Mouse (Mus musculus) NIH3T3 (cell line): ENCODE results near the gene Ppp2r5d.

Experiments
- DNase-seq: peaks from one replicate; pipeline ENCODE4 v3.0.0-alpha.2; 2012; ENCODE audit warnings: low read depth

Gene Ppp2r5d

DNA sequence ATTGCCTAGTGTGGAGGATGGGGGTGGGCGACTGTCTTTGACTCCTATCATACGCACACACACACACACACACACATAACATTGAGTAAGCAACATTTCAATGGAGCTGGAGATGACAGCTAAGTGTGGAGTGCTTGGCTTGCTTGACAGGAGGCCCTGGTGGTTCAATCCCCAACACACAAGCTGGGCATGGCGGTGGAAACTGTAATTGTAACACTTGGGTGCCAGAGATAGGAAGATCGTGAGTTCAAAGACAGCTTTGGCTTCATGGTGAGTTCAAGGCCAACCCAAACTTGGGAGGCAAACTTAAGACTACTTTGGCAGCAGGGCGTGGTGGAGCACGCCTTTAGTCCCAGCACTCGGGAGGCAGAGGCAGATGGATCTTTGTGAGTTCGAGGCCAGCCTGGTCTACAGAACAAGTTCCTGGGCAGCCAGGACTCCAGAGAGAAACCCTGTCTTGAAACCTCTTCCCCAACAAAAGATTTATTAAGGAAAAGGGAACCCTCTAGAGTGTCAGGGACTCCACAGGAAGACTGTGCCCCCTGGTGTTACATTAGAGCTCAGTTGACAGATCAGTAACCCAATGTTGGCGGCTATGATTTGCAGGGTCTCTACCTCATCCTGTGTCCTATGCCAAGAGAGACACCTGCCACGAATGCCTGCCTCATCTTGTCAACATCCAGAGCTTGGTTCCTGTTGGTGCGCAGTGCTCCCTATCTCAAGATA lies 10.0 kb upstream of the Ppp2r5d start:
- DNase-seq, result no peak

DNA sequence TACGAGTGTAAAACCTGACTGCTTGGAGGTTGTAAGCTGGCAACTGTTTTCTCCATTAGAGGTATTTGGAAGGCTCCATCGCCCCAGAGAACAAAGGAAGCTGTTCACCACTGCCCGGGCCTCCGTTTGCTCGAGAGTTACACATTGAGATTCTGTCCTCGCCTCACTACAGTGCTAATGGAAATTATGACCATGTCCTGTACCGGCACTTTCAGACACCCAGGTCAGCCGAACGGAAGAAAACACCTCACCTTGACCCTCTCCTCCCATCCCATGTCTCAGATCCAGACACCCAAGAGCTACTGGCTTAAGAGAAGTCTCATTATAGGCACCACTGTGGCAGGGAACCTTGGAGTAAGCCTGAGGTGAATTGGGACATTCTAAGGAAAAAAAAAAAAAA lies 8.9 kb upstream of the Ppp2r5d start:
- DNase-seq, result no peak

DNA sequence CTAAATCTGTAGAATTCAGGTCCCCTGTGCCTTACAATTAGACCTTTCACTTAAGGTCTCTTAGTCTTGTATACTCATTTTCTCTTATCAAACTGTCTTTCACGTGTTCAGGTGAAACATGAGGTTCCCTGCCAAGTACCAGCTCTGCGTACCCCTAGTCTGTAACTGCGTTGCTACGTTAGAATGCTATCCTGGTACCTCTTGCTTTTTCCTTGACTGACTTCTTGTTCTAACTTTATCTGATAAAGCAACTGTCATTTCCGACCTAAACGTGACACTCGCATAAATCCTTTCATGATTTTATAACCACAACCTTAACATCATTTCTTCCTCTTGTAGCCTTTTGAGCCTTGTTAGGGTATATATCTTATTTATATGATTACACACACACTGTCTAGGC lies 7.5 kb upstream of the Ppp2r5d start:
- DNase-seq, result no peak

DNA sequence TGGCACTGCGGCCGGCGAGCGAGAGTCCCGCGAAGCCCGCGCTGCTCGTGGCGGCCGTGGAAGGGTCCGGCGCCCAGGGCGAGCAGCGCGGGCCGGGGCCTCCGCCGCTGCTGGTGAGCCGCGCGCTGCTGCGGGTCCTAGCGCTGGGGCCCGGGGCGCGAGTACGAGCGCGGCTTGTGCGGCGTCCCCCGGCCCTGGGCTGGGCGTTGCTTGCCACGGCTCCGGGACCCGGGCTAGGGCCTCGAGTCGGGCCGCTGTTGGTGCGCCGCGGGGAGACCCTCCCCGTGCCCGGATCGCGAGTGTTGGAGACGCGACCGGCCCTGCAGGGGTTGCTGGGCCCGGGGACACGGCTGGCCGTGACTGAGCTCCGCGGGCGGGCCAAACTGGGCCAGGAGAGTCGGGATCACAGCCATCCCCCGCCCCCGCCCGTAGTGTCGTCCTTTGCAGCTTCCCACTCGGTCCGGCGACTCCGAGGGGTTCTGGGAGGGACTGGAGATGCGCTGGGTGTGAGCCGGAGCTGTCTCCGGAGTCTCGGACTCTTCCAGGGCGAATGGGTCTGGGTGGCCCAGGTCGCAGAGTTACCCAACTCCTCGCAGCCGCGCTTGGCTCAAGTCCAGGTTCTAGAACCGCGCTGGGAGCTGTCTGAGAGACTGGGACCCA lies 6.8 kb upstream of the Ppp2r5d start:
- DNase-seq, result peak; percentile 76

- peak; percentile 97 for DNase-seq
Observed at GRCm38 (mm10) chr17:46710959-46711597, 6.2 kb upstream of the Ppp2r5d start, which contains the start of gene Pex6. Gene Pex6, plus strand, starts transcription at chr17:46711463.

GRCm38 (mm10) chr17:46706375-46707089 lies 1.6 kb upstream of the Ppp2r5d start:
- DNase-seq, result no peak

DNA sequence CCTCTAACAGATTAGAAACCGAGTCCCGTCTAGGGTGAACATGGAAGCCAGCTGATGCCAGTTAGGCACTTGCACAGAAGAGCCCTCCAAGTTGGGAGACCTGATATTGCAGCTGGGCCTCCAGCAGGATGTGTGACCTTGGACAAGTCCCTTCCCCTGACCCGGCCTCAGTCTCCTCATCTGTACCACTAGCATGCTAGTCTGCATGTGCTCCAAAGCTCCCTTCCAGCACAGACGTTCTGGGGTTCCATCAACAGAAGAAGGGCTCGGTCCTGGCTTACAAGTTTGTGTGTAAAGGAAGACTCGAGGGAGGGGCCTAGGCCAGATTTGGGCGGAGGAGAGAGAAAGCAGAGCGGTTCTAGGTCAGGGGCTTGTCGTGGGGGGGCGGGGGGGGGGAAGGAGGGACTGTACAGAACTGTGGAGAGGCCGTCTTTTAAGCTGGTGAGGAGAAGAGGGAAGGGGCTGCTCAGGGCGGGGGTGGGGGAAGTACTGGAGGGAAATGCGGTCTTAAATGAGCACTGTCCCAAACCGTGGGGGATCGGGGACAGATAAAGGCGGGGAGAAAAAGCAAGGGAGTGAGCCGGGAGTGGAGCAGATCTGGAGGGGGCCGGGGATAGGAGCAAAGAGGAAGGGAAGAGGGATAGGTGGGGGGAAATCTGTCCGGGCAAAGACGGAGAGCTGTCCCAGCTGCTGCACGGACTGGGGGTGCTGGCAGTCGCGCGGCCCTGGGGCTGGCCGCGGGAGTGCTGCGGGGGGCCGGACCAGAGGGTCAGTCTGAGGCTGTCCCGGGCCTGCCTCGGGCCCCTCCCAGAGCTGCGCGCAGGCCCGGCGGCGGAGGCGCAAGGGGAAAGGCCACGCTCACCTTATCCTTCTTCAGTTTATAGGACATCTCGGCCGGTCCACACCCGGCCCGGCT lies 682 bp downstream of the Ppp2r5d start:
- peak; percentile 38 for DNase-seq

DNA sequence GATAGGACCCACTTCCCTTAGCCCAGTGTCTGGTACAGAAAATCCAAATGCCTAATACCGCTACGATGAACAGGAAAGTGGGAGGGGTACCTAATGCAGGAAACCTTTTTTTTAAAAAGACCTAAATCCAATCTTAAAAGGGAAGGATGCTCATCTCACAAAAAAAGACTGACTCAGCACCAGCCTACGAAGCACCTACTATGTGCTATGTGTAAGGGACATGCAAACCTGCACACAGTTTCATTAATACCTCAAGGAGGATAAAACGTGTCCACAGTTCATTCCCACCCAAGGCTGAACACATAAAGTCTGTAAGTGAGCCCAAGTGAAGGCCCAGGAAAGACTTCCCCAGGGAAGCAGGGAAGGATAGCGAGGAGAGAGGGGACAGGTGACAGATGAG lies 2.4 kb downstream of the Ppp2r5d start:
- no peak for DNase-seq

DNA sequence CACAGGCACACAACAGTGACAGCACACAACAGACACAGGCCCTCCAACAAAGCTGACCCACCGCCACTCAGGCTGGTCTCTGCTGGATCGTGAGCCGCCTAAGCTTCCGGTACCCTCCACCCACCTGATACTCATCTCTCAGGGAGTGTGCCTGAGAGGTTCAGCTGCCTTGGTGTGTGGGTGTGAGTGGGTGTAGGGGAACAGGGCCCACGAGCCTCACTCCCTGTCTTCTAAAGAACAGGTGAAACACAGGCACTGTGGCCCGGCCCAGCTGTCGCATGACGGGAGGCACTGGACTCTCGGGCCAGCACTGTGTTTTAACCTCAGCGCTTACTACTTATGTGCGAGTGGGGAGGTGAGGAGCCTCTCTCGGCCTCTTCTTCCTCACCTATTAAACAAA lies 2.8 kb downstream of the Ppp2r5d start:
- no peak for DNase-seq

GRCm38 (mm10) chr17:46701489-46701888 lies 3.4 kb downstream of the Ppp2r5d start:
- DNase-seq, result no peak

DNA sequence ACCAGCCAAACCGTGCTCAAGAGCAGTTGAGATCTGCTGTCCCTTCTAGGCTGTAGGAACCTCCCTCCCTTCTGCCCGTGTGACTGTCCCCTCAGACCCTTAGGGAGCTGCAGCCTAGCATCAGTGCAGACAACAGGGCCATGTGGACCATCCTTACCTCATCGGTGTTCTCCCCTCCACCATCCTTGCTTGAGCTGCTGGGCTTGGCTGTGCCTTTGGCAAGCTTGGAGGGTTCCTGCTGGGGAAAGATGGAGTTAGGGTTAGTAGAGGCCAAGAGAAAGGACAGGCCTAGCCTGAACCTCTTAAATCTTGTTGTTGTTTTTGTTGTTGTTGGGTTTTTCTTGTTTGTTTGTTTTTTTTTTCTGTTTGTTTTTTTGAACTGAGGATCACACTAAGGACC lies 5.0 kb downstream of the Ppp2r5d start:
- no peak for DNase-seq

DNA sequence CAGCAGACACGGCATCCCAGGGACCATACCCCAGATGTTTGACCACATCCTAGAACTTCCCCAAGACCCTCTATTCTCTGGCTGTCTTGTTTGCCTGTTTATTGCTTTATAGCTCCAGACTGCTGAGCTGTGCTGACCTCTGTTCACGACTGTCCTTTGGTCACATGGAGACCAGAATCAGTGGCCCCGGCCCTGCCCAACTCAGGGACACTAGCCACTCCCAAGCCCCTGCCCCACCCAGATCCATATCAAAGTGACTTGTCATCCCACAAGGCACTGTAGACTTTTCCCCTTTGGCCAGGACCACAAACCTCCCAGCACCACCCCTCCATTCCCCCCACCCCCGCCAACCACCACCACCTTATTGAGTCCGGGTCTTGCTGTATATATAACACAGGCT lies 5.7 kb downstream of the Ppp2r5d start:
- no peak for DNase-seq

GRCm38 (mm10) chr17:46698515-46698914 lies 6.4 kb downstream of the Ppp2r5d start:
- peak; percentile 75 for DNase-seq

GRCm38 (mm10) chr17:46694517-46695063 lies 10.3 kb downstream of the Ppp2r5d start:
- no peak for DNase-seq

- DNase-seq, result peak; percentile 26
Observed at GRCm38 (mm10) chr17:46691390-46691789, 13.5 kb downstream of the Ppp2r5d start.

GRCm38 (mm10) chr17:46690665-46691064 lies 14.2 kb downstream of the Ppp2r5d start:
- no peak for DNase-seq

DNA sequence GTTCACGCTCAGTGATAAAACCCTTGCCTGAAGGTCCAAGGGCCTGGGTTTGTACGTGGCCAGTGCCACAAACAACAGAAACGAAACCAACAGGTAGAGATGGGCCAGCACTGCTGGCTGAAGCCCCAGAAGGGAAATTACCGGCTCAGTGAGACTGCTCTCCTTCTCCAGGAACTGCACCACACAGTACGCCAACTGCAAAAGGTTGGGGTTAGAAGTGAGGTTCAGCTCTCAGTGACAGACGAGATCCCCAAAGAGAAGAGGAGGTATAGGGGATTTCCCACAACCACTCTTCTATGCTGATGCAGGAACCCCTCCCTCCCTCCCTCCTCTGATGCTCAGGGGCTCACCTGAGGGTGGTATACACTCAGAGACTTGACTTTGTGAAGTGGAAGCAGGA lies 19.0 kb downstream of the Ppp2r5d start:
- DNase-seq, result no peak

DNA sequence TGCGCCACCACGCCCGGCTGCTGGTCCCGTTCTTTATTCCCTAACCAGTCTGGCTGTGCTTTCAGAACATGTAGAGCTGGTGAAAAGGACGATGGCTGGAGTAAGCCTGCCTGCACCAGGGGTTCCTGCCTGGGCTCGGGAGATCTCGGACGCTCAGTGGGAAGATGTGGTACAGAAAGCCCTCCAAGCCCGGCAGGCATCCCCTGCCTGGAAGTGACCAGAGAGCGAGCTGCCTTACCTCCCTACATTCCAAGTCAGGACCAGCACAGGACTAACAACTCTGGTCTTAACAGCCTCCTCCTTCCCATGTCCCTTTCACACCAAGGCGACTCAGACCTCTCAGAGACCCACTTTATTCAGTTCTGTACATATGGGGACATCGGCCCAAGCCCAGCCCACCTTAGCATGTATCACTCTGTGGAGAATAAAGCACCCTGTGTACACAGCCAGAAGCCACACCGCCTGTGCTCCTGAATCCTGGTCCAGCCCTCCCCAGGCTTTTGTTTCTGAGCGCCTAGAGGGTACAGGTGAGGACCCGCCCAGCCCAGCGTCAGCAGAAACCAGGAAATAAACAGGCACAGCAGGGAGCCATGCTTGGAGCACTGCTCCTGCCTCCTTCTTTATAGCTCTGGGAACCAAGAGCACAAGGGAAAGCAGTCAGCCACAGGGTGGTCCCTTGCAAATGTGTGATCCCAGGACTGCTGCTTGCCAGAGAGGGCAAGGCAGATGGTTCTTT lies 22.1 kb downstream of the Ppp2r5d start:
- no peak for DNase-seq

DNA sequence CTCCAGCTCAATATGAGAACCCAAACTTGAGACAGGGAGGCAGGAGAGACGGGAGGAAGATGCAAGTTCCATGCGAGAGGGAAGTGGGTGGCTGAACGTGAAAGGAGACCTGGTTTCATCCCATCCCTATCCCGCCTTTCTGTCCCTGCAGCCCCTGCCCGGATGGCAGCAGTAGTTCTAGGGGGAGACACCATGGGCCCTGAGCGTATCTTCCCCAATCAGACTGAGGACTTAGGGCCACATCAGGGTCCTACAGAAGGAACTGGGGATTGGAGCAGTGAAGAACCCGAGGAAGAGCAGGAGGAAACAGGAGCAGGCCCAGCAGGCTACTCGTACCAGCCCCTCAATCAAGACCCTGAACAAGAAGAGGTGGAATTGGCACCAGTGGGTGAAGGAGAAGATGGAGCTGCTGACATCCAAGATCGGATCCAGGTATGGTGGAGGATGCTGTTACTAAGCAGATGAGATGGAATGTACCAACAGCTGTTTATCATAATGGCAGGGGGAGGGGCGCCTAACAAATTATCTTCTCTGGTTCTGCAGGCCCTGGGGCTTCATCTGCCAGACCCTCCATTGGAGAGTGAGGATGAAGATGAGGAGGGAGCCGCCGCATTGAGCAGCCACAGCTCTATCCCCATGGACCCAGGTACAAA lies 23.3 kb downstream of the Ppp2r5d start:
- DNase-seq, result peak; percentile 18
